Mouse (Mus musculus): ENCODE results near the gene Evi2a. TPM values are rescaled to one million over a fixed set of nuclear protein-coding genes. Genes with fewer than 3 reads are reported as not detected.

The Evi2a gene
- total RNA-seq (2021), result 10 to 100 TPM; 18.7 to 23.6 TPM

- DNase-seq (ENCODE audit: extremely low spot score in 1 of 2, low spot score in 1 of 2), result no peak
These were observed at the start of gene Evi2a, which contains the start of gene Evi2 for GRCm38 (mm10) chr11:79530333-79530761. Gene Evi2a (minus strand): TSS chr11:79530609. Gene Evi2 (minus strand): TSS chr11:79530589.

GRCm38 (mm10) chr11:79577741-79578140 lies 47.3 kb upstream of the Evi2a start:
- DNase-seq (ENCODE audit: extremely low spot score in 1 of 2, low spot score in 1 of 2), result peak; percentile 53 to 92

- DNase-seq (ENCODE audit: extremely low spot score in 1 of 2, low spot score in 1 of 2), result no peak
These were observed 45.1 kb upstream of the Evi2a start for GRCm38 (mm10) chr11:79575383-79576073.

- no peak for DNase-seq (ENCODE audit: extremely low spot score in 1 of 2, low spot score in 1 of 2)
These were observed 43.4 kb upstream of the Evi2a start for GRCm38 (mm10) chr11:79573836-79574235.

GRCm38 (mm10) chr11:79570319-79570718 lies 39.9 kb upstream of the Evi2a start:
- DNase-seq (ENCODE audit: extremely low spot score in 1 of 2, low spot score in 1 of 2), result no peak

- DNase-seq (ENCODE audit: extremely low spot score in 1 of 2, low spot score in 1 of 2), result no peak
These were observed 37.9 kb upstream of the Evi2a start for GRCm38 (mm10) chr11:79568197-79568911.

- DNase-seq (ENCODE audit: extremely low spot score in 1 of 2, low spot score in 1 of 2), result no peak
These were observed 36.5 kb upstream of the Evi2a start for GRCm38 (mm10) chr11:79566947-79567346.

- DNase-seq (ENCODE audit: extremely low spot score in 1 of 2, low spot score in 1 of 2), result no peak
These were observed 33.1 kb upstream of the Evi2a start for GRCm38 (mm10) chr11:79563493-79563892.

- DNase-seq (ENCODE audit: extremely low spot score in 1 of 2, low spot score in 1 of 2), result no peak
These were observed 30.1 kb upstream of the Evi2a start for GRCm38 (mm10) chr11:79560536-79560935.

GRCm38 (mm10) chr11:79552622-79553021 lies 22.2 kb upstream of the Evi2a start:
- no peak for DNase-seq (ENCODE audit: extremely low spot score in 1 of 2, low spot score in 1 of 2)

- no peak for DNase-seq (ENCODE audit: extremely low spot score in 1 of 2, low spot score in 1 of 2)
These were observed 5.9 kb upstream of the Evi2a start for GRCm38 (mm10) chr11:79536293-79536692.

- no peak for DNase-seq (ENCODE audit: extremely low spot score in 1 of 2, low spot score in 1 of 2)
These were observed 5.1 kb upstream of the Evi2a start for GRCm38 (mm10) chr11:79535554-79535953.

GRCm38 (mm10) chr11:79533950-79534690 lies 3.7 kb upstream of the Evi2a start:
- DNase-seq (ENCODE audit: extremely low spot score in 1 of 2, low spot score in 1 of 2), result no peak

- no peak for DNase-seq (ENCODE audit: extremely low spot score in 1 of 2, low spot score in 1 of 2)
These were observed 2.9 kb upstream of the Evi2a start for GRCm38 (mm10) chr11:79533311-79533710.

GRCm38 (mm10) chr11:79531485-79531884 lies 1.1 kb upstream of the Evi2a start:
- no peak for DNase-seq (ENCODE audit: extremely low spot score in 1 of 2, low spot score in 1 of 2)

- no peak for DNase-seq (ENCODE audit: extremely low spot score in 1 of 2, low spot score in 1 of 2)
These were observed 365 bp upstream of the Evi2a start for GRCm38 (mm10) chr11:79530774-79531173.

- no peak for DNase-seq (ENCODE audit: extremely low spot score in 1 of 2, low spot score in 1 of 2)
These were observed 673 bp downstream of the Evi2a start for GRCm38 (mm10) chr11:79529736-79530135.

- no peak for DNase-seq (ENCODE audit: extremely low spot score in 1 of 2, low spot score in 1 of 2)
These were observed 1.2 kb downstream of the Evi2a start for GRCm38 (mm10) chr11:79529226-79529625.

GRCm38 (mm10) chr11:79528601-79529000 lies 1.8 kb downstream of the Evi2a start:
- DNase-seq (ENCODE audit: extremely low spot score in 1 of 2, low spot score in 1 of 2), result no peak

- no peak for DNase-seq (ENCODE audit: extremely low spot score in 1 of 2, low spot score in 1 of 2)
These were observed 2.5 kb downstream of the Evi2a start for GRCm38 (mm10) chr11:79527739-79528384.

Measured in layer of hippocampus, postnatal 25 days (tissue).